Mouse (Mus musculus) megakaryocyte, embryonic 14.5 days (primary cell): ENCODE data around the gene Ly75.

ENCODE experiments used
- FLI1 ChIP-seq: IDR thresholded peaks from 2 replicates; pipeline ENCODE4 v1.6.1; 2012; ENCODE audit warnings: low read length, inconsistent platforms, mixed read lengths
- GATA1 ChIP-seq: IDR thresholded peaks from 3 replicates; pipeline ENCODE4 v1.6.1; 2012; ENCODE audit warnings: mixed read lengths, low read length, inconsistent platforms, borderline replicate concordance

GRCm38 (mm10) chr2:60252782-60253181 is 130.3 kb downstream of the Ly75 start:
- TF ChIP-seq FLI1 = no peak
- no peak for TF ChIP-seq GATA1
